Mouse (Mus musculus): ENCODE measurements around the gene Trim65. TPM values are rescaled to one million over a fixed set of nuclear protein-coding genes. Genes with fewer than 3 reads are reported as not detected.

The Trim65 gene
- polyA plus RNA-seq, 1 experiment: 5.3 TPM

DNA sequence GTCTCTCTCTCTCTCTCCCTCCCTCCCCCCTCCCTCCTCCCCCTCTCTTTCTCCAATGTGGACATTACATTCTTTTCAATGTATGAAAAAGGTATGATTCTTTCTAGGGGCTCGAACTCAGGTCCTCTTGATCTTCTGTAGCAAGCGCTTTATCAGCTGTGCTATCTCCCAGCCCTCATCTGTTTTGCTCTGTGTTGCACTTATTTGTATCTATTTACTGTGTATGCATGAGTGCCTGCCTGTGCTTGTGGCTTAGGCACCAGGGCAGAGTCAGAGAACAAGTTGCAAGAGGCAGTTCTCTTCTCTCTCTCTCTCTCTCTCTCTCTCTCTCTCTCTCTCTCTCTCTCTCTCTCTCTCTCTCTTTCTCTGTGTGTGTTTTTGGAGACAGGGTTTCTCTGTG, 25.9 kb downstream of the Trim65 start:
- Histone ChIP-seq H3K27ac (ENCODE audit: insufficient read depth, low read length) (no peak overlapping the region), H3K4me1 (ENCODE audit: control insufficient read depth, insufficient read depth, low read length) (no peaks in the 10 kb centered on the region; the same call in 1 of the 2 replicates), H3K4me3 (ENCODE audit: insufficient read depth, low read length) (no peak overlapping the region)
- no peak for TF ChIP-seq CTCF (IDR thresholded peaks at IDR 0.05; ENCODE audit: extremely low read depth, insufficient read depth, low read length)

DNA sequence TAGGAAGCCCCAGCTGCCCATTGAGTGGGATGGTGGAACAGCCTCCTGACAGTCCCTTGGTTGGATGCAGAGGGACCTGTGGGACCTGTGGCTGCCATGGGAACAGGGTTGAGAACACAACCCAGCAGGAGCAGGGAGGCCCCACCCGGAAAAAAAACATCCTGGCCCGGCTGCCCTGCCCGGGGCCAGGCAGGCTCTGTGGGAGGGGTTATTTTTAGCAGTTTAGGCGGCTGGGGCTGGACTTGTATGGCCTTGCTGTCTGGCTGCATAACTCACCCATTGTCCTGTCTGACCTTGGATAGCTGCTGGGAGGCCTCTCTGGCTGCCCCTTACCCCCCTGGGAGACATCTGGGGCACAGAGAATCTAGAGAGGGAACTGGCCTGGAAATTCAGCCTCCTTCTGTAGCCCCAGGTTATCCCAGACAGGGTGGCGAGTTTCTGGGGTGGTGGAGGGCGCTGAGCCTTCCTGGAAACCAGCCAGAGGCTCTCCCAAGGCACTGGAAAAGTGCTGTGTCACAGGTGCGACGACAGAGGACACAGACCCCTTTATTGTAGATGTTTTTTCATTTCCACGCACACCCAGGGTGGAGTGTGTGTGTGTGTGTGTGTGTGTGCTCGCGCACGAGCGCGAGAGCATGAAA, 26.8 kb downstream of the Trim65 start:
- H3K4me3 ChIP-seq (ENCODE audit: insufficient read depth, low read length): no peak overlapping the region
- no peak overlapping the region for H3K27ac ChIP-seq (ENCODE audit: insufficient read depth, low read length)
- H3K4me1 ChIP-seq (ENCODE audit: control insufficient read depth, insufficient read depth, low read length): no peaks in the 10 kb centered on the region; the same call in 1 of the 2 replicates
- TF ChIP-seq CTCF (IDR thresholded peaks at IDR 0.05; ENCODE audit: extremely low read depth, insufficient read depth, low read length) (no peak), POLR2A (IDR thresholded peaks at IDR 0.05; ENCODE audit: extremely low read depth, insufficient read depth, low read length) (no peak)

DNA sequence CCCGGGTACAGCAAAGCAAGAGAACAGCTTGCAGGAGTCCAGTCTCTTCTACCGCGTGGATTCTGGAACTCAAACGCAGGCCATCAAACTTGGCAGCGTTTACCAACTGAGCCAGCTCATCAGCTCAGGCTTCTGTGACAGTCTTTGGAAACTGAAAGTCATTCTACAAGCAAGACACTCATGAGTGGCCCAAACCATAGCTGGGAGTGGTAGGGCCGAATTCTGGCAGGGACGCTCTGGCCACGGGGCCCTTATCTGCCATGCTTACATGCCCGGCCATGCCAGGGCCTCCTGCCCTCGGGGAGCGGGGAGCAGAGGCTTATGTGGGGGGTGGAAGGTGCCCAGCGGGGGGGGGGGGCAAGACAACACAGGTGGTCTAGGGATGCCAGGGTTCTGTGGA, 27.4 kb downstream of the Trim65 start:
- no peak for TF ChIP-seq CTCF (IDR thresholded peaks at IDR 0.05; ENCODE audit: extremely low read depth, insufficient read depth, low read length)
- no peak for TF ChIP-seq POLR2A (IDR thresholded peaks at IDR 0.05; ENCODE audit: extremely low read depth, insufficient read depth, low read length)
- Histone ChIP-seq H3K4me3 (ENCODE audit: insufficient read depth, low read length) (no peak overlapping the region), H3K27ac (ENCODE audit: insufficient read depth, low read length) (no peak overlapping the region; the same call in none of the 2 replicates), H3K4me1 (ENCODE audit: control insufficient read depth, insufficient read depth, low read length) (no peaks in the 10 kb centered on the region; the same call in 1 of the 2 replicates)

DNA sequence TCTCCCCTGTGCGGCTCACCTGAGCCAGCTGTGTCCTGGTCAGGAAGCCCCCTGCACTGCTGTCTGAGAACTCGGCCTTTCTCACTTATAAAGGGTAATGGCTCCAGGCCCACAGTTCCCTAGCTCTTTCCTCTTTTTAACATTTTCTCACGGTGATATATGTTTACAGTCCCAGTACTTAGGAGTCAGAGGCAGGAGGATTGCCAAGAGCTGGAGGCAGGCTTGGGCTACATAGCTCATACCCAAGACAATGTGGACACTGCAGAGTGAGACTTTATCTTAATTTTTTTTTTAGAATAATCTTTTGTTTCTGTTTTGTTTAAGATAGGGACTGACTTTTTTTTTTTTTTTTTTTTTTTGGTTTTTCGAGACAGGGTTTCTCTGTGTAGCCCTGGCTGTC, 28.5 kb downstream of the Trim65 start:
- Histone ChIP-seq H3K27ac (ENCODE audit: insufficient read depth, low read length) (peak overlapping the region; percentile 84), H3K4me1 (ENCODE audit: control insufficient read depth, insufficient read depth, low read length) (no peaks in the 10 kb centered on the region; the same call in 1 of the 2 replicates), H3K4me3 (ENCODE audit: insufficient read depth, low read length) (no peak overlapping the region)
- no peak for TF ChIP-seq POLR2A (IDR thresholded peaks at IDR 0.05; ENCODE audit: extremely low read depth, insufficient read depth, low read length)
- TF ChIP-seq CTCF (IDR thresholded peaks at IDR 0.05; ENCODE audit: extremely low read depth, insufficient read depth, low read length): no peak

DNA sequence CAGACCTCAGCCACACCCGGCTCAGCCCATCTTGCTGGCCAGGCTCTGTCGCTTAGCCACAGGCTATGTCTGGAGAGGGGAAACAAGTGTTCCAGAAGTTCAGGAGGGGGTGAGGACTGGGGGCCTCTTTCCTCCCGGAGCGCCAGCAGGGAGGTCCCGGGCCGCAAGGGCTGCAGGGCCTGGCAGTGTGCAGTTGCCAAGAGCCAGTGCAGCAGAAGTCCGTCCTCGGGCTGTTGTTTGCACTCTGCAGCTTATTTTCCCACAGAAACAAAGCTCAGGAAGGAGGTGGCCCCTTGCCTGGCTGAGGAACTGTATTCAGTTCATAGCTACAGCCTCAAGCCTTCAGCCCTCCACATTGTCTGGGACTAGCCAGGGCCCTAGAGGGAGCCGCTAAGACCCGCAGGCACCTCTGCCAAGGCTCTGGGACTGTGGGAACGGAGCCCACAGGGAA, 29.0 kb downstream of the Trim65 start:
- TF ChIP-seq POLR2A (IDR thresholded peaks at IDR 0.05; ENCODE audit: extremely low read depth, insufficient read depth, low read length): no peak
- TF ChIP-seq CTCF (IDR thresholded peaks at IDR 0.05; ENCODE audit: extremely low read depth, insufficient read depth, low read length): no peak

DNA sequence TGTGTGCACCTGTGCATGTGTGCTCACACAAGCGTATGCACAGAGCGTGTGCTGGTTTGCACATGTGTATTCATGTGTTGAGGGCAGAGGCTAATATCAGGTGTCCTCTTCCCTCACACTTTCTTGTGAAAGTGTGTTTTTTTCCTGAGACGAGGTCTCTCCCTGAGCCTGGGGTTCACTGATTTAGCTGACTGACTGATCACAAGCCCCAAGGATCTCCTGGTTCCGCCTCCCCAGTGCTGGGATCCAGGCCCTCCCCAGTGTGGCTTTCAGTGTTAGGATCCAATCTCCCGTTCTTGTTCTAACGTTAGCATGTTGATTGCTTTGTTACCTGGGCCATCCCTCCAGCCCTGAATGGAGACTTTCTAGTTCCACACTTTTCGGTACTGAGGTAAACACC, 30.1 kb downstream of the Trim65 start:
- Histone ChIP-seq H3K27ac (ENCODE audit: insufficient read depth, low read length) (peak overlapping the region; percentile 21; the same call in 1 of the 2 replicates), H3K4me3 (ENCODE audit: insufficient read depth, low read length) (no peak overlapping the region), H3K4me1 (ENCODE audit: control insufficient read depth, insufficient read depth, low read length) (no peaks in the 10 kb centered on the region; the same call in 1 of the 2 replicates)
- TF ChIP-seq CTCF (IDR thresholded peaks at IDR 0.05; ENCODE audit: extremely low read depth, insufficient read depth, low read length) (no peak), POLR2A (IDR thresholded peaks at IDR 0.05; ENCODE audit: extremely low read depth, insufficient read depth, low read length) (no peak)

More for the DNA sequence above, 29.0 kb downstream of the Trim65 start:
- H3K27ac ChIP-seq (ENCODE audit: insufficient read depth, low read length): peak overlapping the region; percentile 84
- no peaks in the 10 kb centered on the region; the same call in 1 of the 2 replicates for H3K4me1 ChIP-seq (ENCODE audit: control insufficient read depth, insufficient read depth, low read length)
- no peak overlapping the region for H3K4me3 ChIP-seq (ENCODE audit: insufficient read depth, low read length)

DNA sequence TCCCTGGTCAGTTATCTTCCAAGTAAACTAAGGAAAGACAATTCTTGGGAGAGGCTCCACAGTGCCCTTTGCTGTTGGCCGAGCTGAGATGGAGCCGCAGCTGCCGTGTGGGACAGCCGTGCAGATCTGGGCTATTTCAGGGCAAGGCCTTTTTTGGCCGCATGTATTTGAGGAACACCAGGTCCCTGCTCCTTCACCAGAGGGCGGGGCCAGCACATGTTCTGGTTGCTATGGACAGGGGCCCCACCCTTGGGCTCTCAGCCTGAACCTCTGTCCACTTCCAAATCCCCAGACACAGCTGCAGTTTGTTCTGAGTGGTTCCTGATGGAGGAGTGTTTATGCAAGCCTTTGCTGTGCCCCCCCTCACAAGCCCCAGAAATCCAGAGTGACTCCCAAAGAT, 30.5 kb downstream of the Trim65 start:
- no peak for TF ChIP-seq POLR2A (IDR thresholded peaks at IDR 0.05; ENCODE audit: extremely low read depth, insufficient read depth, low read length)
- TF ChIP-seq CTCF (IDR thresholded peaks at IDR 0.05; ENCODE audit: extremely low read depth, insufficient read depth, low read length): no peak
- H3K4me1 ChIP-seq (ENCODE audit: control insufficient read depth, insufficient read depth, low read length): no peaks in the 10 kb centered on the region; the same call in 1 of the 2 replicates
- no peak overlapping the region for H3K4me3 ChIP-seq (ENCODE audit: insufficient read depth, low read length)
- peak overlapping the region; percentile 33; the same call in 1 of the 2 replicates for H3K27ac ChIP-seq (ENCODE audit: insufficient read depth, low read length)

DNA sequence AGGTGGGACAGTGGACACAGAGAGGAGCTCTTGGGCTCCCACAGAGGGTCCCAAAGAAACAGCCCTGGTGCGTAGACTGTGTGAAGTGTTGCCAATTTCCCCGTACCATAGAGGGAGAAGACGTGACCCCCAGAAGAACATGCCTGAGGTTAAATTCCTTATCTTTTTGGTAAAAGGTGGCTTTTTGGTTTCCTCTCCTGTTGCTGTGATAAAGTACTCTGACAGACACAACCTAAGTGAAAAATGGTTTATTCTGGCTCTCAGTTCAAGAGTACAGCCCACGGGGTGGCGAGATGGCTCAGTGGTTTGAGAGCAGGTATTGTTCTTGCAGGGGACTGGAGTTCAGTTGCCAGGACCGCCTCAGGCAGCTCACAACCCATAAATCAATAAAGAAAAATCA, 31.5 kb downstream of the Trim65 start:
- Histone ChIP-seq H3K27ac (ENCODE audit: insufficient read depth, low read length) (no peak overlapping the region), H3K4me3 (ENCODE audit: insufficient read depth, low read length) (no peak overlapping the region), H3K4me1 (ENCODE audit: control insufficient read depth, insufficient read depth, low read length) (no peaks in the 10 kb centered on the region)
- TF ChIP-seq CTCF (IDR thresholded peaks at IDR 0.05; ENCODE audit: extremely low read depth, insufficient read depth, low read length): no peak
- no peak for TF ChIP-seq POLR2A (IDR thresholded peaks at IDR 0.05; ENCODE audit: extremely low read depth, insufficient read depth, low read length)

DNA sequence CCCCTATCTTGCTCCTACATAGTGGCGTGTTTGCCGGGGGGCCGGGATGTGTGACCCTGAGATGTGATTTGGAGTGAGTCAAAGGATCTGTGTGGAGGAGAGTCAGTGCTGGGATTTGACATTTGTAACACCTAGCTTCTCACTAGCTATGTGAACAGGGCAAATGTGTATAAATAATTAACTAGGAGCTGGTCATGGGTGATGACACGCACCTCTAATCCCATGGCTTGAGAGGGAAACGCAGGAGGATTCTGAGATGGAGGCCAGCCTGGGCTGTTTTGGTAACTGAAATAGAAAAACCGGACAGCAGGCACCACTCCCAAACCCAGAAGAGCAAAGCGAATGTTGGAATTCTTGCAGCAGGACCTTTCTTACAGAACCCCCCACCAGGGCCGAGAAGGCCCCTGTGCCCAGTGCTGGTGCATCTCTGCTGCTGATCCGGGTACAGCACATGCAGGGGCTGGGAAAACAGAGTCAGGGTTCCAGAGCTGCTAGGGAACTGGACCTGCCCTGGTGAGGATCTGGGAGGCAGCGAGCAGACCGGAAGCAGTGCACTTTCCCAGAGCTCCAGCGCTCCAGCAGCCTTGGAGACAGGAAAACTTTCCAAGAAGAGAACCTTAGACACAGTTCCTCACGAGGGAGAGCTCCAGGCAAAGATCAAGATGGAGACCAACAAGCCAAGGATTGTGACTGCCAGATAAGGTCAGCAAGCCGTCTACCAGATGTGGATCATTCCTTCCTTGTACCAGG, 32.0 kb downstream of the Trim65 start:
- Histone ChIP-seq H3K4me1 (ENCODE audit: control insufficient read depth, insufficient read depth, low read length) (no peaks in the 10 kb centered on the region), H3K27ac (ENCODE audit: insufficient read depth, low read length) (peak overlapping the region; percentile 59; the same call in 1 of the 2 replicates)
- no peak for TF ChIP-seq POLR2A (IDR thresholded peaks at IDR 0.05; ENCODE audit: extremely low read depth, insufficient read depth, low read length)
- TF ChIP-seq CTCF (IDR thresholded peaks at IDR 0.05; ENCODE audit: extremely low read depth, insufficient read depth, low read length): no peak

More for the DNA sequence above, 32.0 kb downstream of the Trim65 start:
- no peak overlapping the region for H3K4me3 ChIP-seq (ENCODE audit: insufficient read depth, low read length)
